Mouse (Mus musculus) embryo, embryonic 10.5 days (tissue): Measurements from ENCODE around the gene Odf3.
"Not testable (repeated sequence)": the region's sequence is repeated elsewhere in the genome, so short reads cannot be mapped to it uniquely, and the experiment has no call there.

Experiments used
- DNase-seq: peaks from one replicate; pipeline ENCODE4 v3.0.0-alpha.2; 2015; ENCODE audit warnings: low spot score

Gene Odf3

DNA sequence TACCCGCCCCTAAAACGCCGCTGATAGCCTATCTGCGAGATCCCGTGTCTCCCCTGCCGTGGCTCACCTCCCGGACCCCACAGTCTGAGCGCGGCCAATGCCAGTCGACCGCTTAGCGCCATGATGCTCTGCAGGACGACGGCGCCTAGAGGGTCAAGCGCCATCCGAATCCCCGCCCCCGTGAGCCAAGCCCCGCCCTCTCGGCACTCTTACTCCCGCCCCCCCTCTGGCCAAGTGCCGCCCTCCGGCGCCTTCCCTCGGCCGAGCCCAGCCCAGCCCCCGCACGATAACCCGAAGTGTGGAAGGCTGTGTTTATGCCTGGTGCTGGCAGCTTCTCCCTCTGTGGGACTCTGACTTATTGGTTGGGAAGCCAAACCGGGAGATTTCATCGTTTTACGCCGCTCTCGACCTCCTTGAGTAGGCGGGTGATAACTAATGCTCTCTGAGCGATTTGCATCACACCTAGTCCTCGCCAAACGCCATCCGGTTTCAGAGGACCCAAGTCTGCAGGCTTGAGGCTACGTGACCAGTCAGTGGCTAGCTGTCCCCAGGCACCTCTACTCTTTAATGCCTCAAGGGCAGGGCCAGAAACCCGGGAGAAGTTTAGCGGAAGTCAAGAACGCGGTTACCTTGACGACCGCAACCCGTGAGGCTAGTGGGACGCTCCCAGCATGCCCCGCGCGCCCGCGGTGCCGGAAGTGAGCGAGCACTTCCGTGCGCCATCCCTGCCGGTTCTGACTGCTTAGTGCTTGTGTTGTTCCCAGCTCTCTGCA lies 34.3 kb downstream of the Odf3 start, which contains the start of the genes Psmd13 and Sirt3:
Psmd13 (plus strand) TSS at position 273 of the 773 bp plus-strand sequence.
Sirt3 (minus strand) TSS at position 614 of the 773 bp plus-strand sequence.
- DNase-seq, result peak; percentile 96

- no peak for DNase-seq
Measured at GRCm38 (mm10) chr7:140882469-140882803, 34.8 kb downstream of the Odf3 start.

DNA sequence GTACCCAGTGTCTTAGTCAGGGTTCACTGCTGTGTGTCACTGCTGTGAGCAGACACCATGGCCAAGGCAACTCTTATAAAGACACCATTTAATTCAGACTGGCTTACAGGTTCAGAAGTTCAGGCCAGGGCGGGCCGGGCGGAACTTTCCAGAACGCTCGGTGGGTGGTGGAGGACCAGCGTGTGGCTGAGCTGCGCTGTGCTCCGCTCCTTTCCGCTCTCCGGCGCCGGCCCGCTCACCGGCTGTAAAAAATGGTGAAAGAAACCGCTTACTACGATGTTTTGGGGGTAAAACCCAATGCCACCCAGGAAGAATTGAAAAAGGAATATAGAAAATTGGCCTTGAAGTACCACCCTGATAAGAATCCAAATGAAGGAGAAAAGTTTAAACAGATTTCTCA lies 43.0 kb downstream of the Odf3 start:
- DNase-seq, result not testable (repeated sequence)

DNA sequence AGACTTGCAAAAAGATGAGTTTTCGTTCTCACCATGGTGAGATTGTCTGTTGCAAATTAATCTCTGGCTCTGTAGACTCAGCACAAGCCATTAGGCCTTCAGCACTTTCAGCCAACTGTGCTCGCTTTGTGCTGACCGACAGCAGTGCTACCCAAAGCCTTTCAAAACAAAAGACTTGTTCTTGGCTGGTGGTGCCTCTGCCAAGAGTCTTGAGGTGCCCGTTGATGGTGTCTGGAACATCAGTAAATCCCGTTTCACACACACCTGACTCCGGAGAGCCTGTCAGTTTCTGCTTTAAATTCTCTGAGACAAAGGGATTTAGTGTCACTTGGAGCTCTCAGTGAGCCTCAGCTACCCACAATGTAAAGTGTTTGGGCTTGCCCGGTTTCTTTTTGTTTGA lies 46.4 kb downstream of the Odf3 start:
- DNase-seq, result no peak

GRCm38 (mm10) chr7:140894611-140895010 lies 47.0 kb downstream of the Odf3 start:
- DNase-seq, result no peak

DNA sequence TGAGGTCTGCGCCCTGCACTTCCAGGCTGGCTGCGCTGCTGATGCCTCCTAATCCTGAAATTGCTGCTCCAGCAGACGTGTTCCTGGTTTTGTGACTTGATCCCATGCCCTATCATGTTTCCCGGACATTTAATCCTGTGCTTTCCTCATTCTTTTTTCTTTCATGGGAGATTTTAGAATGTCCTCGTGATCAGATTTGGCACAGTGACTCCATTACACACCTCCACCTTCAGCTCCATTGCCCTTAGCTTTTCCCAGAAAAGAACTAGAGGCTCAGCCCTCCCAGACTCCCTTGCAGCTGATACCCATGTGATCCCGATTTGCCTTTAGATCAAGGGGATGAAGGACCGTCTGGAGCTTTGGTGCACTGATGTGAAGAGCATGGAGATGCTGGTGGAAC lies 50.3 kb downstream of the Odf3 start:
- no peak for DNase-seq

- no peak for DNase-seq
Measured at GRCm38 (mm10) chr7:140899121-140899520, 51.5 kb downstream of the Odf3 start.

DNA sequence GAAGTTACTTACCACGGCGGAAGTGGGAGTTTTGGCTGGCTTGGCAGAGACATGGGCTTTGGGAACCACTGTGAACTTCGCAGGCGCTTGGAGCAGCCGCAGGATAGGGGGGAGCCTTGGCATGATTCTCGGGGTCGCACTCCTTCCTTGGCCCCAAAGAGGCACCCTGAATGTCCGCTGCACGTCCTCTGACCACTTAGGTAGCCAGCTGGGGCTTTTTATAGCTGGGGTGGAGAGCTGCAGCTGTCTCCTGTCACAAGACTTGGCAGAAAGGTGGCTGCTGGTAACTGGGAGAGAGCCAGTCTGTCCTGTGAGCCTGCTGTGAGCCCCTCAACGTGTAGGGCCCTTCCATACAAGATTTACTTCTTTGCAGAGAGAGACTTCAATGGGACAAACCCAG lies 52.6 kb downstream of the Odf3 start, which contains the start of gene Cox8b:
Cox8b (minus strand) TSS at position 227 of the 400 bp plus-strand sequence.
- no peak for DNase-seq
